Mouse (Mus musculus) midbrain, embryonic 13.5 days (tissue): ENCODE measurements around the gene Wnt5b. TPM values are rescaled to one million over a fixed set of nuclear protein-coding genes. Genes with fewer than 3 reads are reported as not detected.
A peak's percentile ranks its signal among the peaks of the same experiment; 100 is the strongest.

ENCODE experiments used
- ATAC-seq: fragments of 200-750 bp; cut with Nextera tagmentation; 2 replicates; pipeline ENCODE4 v1.8.0; 2017; ENCODE audit warnings: mild to moderate bottlenecking, moderate TSS enrichment, moderate library complexity
- H3K27ac ChIP-seq: fragments of 300-500 bp; sonication (generic); 2 replicates; pipeline ENCODE4 v1.5.1; 2015; ENCODE audit warnings: inconsistent platforms, mild to moderate bottlenecking, moderate library complexity
- H3K27me3 ChIP-seq: fragments of 300-500 bp; sonication (generic); 2 replicates; pipeline ENCODE4 v1.6.1; 2015; ENCODE audit warnings: mild to moderate bottlenecking, inconsistent platforms
- H3K36me3 ChIP-seq: fragments of 300-500 bp; sonication (generic); 2 replicates; pipeline ENCODE4 v1.6.1; 2015; ENCODE audit warnings: mild to moderate bottlenecking, inconsistent platforms
- H3K4me1 ChIP-seq: fragments of 300-500 bp; sonication (generic); replicated peaks from 2 replicates; pipeline ENCODE4 v1.6.1; 2015; ENCODE audit warnings: inconsistent platforms
- H3K4me2 ChIP-seq: fragments of 300-500 bp; sonication (generic); replicated peaks from 2 replicates; pipeline ENCODE4 v1.6.1; 2015; ENCODE audit warnings: moderate library complexity, mild to moderate bottlenecking, inconsistent platforms
- H3K4me3 ChIP-seq: fragments of 300-500 bp; sonication (generic); replicated peaks from 2 replicates; pipeline ENCODE4 v1.5.1; 2015; ENCODE audit warnings: mild to moderate bottlenecking, inconsistent platforms
- H3K9ac ChIP-seq: fragments of 300-500 bp; sonication (generic); replicated peaks from 2 replicates; pipeline ENCODE4 v1.6.1; 2015; ENCODE audit warnings: mild to moderate bottlenecking, inconsistent platforms
- H3K9me3 ChIP-seq: fragments of 300-500 bp; sonication (generic); 2 replicates; pipeline ENCODE4 v1.6.1; 2016; ENCODE audit warnings: mild to moderate bottlenecking, inconsistent platforms
- WGBS: fragments of 180-500 bp; shearing (Covaris S2); methylation state at CpG from one replicate; pipeline ENCODE4 v1.1.7; 2015; 5-methylcytosine and 5-hydroxymethylcytosine counted together
- polyA plus RNA-seq: library from polyadenylated mRNA; unstranded; fragments of >200 nt; fragmentation: Nextera tagmentation; extraction: Ambion mirVana; gene quantifications from 2 replicates; pipeline ENCODE4 v1.2.1, GENCODE M21; 2015

Wnt5b gene
- polyA plus RNA-seq, 1 experiment from 2014 or later = 3.6 TPM

- Histone ChIP-seq H3K27ac (no peak overlapping the region), H3K9ac (no peak overlapping the region), H3K4me1 (peaks cover 17% of the 10 kb centered on the region), H3K36me3 (no peaks in the 10 kb centered on the region), H3K4me3 (no peak overlapping the region), H3K9me3 (no peaks in the 10 kb centered on the region), H3K4me2 (no peak overlapping the region), H3K27me3 (no peaks in the 10 kb centered on the region; the same call in 1 of the 2 replicates)
- no peak for ATAC-seq
- 17% methylated on average over 9 of the region's 9 CpGs for WGBS
Observed at GRCm38 (mm10) chr6:119520731-119521130, 23.4 kb downstream of the Wnt5b start.

- H3K27ac ChIP-seq = no peak overlapping the region
- H3K27me3 ChIP-seq = no peaks in the 10 kb centered on the region
- 72% methylated on average over 7 of the region's 7 CpGs for WGBS
- ATAC-seq = no peak
- no peak overlapping the region for H3K9ac ChIP-seq
- H3K4me1 ChIP-seq = no peaks in the 10 kb centered on the region
- H3K4me3 ChIP-seq = no peak overlapping the region
- no peaks in the 10 kb centered on the region for H3K36me3 ChIP-seq
- H3K9me3 ChIP-seq = no peaks in the 10 kb centered on the region
- no peak overlapping the region for H3K4me2 ChIP-seq
Observed at GRCm38 (mm10) chr6:119514085-119514484, 30.1 kb downstream of the Wnt5b start.

- ATAC-seq = no peak
- Histone ChIP-seq H3K36me3 (no peaks in the 10 kb centered on the region), H3K4me1 (no peaks in the 10 kb centered on the region), H3K9me3 (no peaks in the 10 kb centered on the region), H3K27me3 (no peaks in the 10 kb centered on the region), H3K4me2 (no peak overlapping the region), H3K27ac (no peak overlapping the region), H3K4me3 (no peak overlapping the region), H3K9ac (no peak overlapping the region)
- WGBS = 82% methylated on average over 5 of the region's 5 CpGs
Observed at GRCm38 (mm10) chr6:119513452-119513851, 30.7 kb downstream of the Wnt5b start.

- no peak overlapping the region for H3K4me3 ChIP-seq
- H3K4me2 ChIP-seq = no peak overlapping the region
- H3K36me3 ChIP-seq = no peaks in the 10 kb centered on the region
- no peak for ATAC-seq
- no peaks in the 10 kb centered on the region for H3K4me1 ChIP-seq
- no peaks in the 10 kb centered on the region for H3K9me3 ChIP-seq
- no peaks in the 10 kb centered on the region for H3K27me3 ChIP-seq
- H3K27ac ChIP-seq = no peak overlapping the region
- WGBS = 91% methylated on average over 11 of the region's 11 CpGs
- no peak overlapping the region for H3K9ac ChIP-seq
Observed at GRCm38 (mm10) chr6:119512701-119513100, 31.4 kb downstream of the Wnt5b start.

GRCm38 (mm10) chr6:119509437-119510037 lies 34.6 kb downstream of the Wnt5b start:
- 93% methylated on average over 13 of the region's 13 CpGs for WGBS
- Histone ChIP-seq H3K27ac (no peak overlapping the region), H3K36me3 (no peaks in the 10 kb centered on the region), H3K4me3 (no peak overlapping the region), H3K4me1 (no peaks in the 10 kb centered on the region), H3K9ac (no peak overlapping the region), H3K27me3 (no peaks in the 10 kb centered on the region), H3K4me2 (no peak overlapping the region), H3K9me3 (no peaks in the 10 kb centered on the region)
- no peak for ATAC-seq

- 83% methylated on average over 10 of the region's 10 CpGs for WGBS
Observed at GRCm38 (mm10) chr6:119508634-119509375, 35.3 kb downstream of the Wnt5b start.

GRCm38 (mm10) chr6:119508221-119508620 lies 35.9 kb downstream of the Wnt5b start:
- H3K27me3 ChIP-seq = no peaks in the 10 kb centered on the region
- H3K9ac ChIP-seq = no peak overlapping the region
- H3K4me2 ChIP-seq = no peak overlapping the region
- 93% methylated on average over 6 of the region's 6 CpGs for WGBS
- H3K9me3 ChIP-seq = no peaks in the 10 kb centered on the region
- no peak overlapping the region for H3K4me3 ChIP-seq
- H3K4me1 ChIP-seq = no peaks in the 10 kb centered on the region
- no peak overlapping the region for H3K27ac ChIP-seq
- H3K36me3 ChIP-seq = no peaks in the 10 kb centered on the region
- ATAC-seq = no peak

More at GRCm38 (mm10) chr6:119508634-119509375, 35.3 kb downstream of the Wnt5b start:
- Histone ChIP-seq H3K4me3 (no peak overlapping the region), H3K36me3 (no peaks in the 10 kb centered on the region), H3K27ac (no peak overlapping the region), H3K9ac (no peak overlapping the region), H3K4me1 (no peaks in the 10 kb centered on the region), H3K27me3 (no peaks in the 10 kb centered on the region), H3K4me2 (no peak overlapping the region), H3K9me3 (no peaks in the 10 kb centered on the region)
- no peak for ATAC-seq

GRCm38 (mm10) chr6:119505525-119506225 lies 38.5 kb downstream of the Wnt5b start:
- H3K9ac ChIP-seq = no peak overlapping the region
- ATAC-seq = no peak
- 0 out of 2 replicates have a peak, but pooled peaks cover 2% of the 10 kb centered on the region for H3K4me1 ChIP-seq

GRCm38 (mm10) chr6:119504756-119505155 lies 39.4 kb downstream of the Wnt5b start:
- H3K27me3 ChIP-seq = no peaks in the 10 kb centered on the region
- ATAC-seq = no peak
- H3K36me3 ChIP-seq = no peaks in the 10 kb centered on the region
- 92% methylated on average over 8 of the region's 8 CpGs for WGBS
- no peak overlapping the region for H3K4me3 ChIP-seq
- H3K4me2 ChIP-seq = no peak overlapping the region
- H3K9me3 ChIP-seq = no peaks in the 10 kb centered on the region
- peaks cover 2% of the 10 kb centered on the region; the same call in 1 of the 2 replicates for H3K4me1 ChIP-seq
- H3K27ac ChIP-seq = no peak overlapping the region
- H3K9ac ChIP-seq = no peak overlapping the region

More at GRCm38 (mm10) chr6:119505525-119506225, 38.5 kb downstream of the Wnt5b start:
- WGBS = 55% methylated on average over 9 of the region's 9 CpGs
- no peak overlapping the region for H3K4me2 ChIP-seq
- H3K36me3 ChIP-seq = no peaks in the 10 kb centered on the region
- H3K4me3 ChIP-seq = no peak overlapping the region
- H3K27me3 ChIP-seq = no peaks in the 10 kb centered on the region
- H3K27ac ChIP-seq = no peak overlapping the region
- no peaks in the 10 kb centered on the region for H3K9me3 ChIP-seq

- 57% methylated on average over 9 of the region's 9 CpGs for WGBS
- no peaks in the 10 kb centered on the region for H3K27me3 ChIP-seq
- H3K9ac ChIP-seq = no peak overlapping the region
- H3K4me3 ChIP-seq = no peak overlapping the region
- no peak overlapping the region for H3K27ac ChIP-seq
- H3K9me3 ChIP-seq = no peaks in the 10 kb centered on the region
- H3K4me2 ChIP-seq = no peak overlapping the region
- H3K4me1 ChIP-seq = peaks cover 17% of the 10 kb centered on the region
- H3K36me3 ChIP-seq = no peaks in the 10 kb centered on the region
- ATAC-seq = no peak
Observed at GRCm38 (mm10) chr6:119502031-119502430, 42.1 kb downstream of the Wnt5b start.

- H3K9ac ChIP-seq = no peak overlapping the region
- no peaks in the 10 kb centered on the region for H3K27me3 ChIP-seq
- peaks cover 17% of the 10 kb centered on the region for H3K4me1 ChIP-seq
- no peak overlapping the region for H3K27ac ChIP-seq
- 63% methylated on average over 5 of the region's 5 CpGs for WGBS
- H3K36me3 ChIP-seq = no peaks in the 10 kb centered on the region
- H3K4me2 ChIP-seq = no peak overlapping the region
- H3K9me3 ChIP-seq = no peaks in the 10 kb centered on the region
- H3K4me3 ChIP-seq = no peak overlapping the region
- ATAC-seq = no peak
Observed at GRCm38 (mm10) chr6:119500086-119500485, 44.1 kb downstream of the Wnt5b start.

GRCm38 (mm10) chr6:119499271-119499670 lies 44.9 kb downstream of the Wnt5b start:
- H3K4me2 ChIP-seq = no peak overlapping the region
- no peak overlapping the region for H3K4me3 ChIP-seq
- 14% methylated on average over 5 of the region's 5 CpGs for WGBS
- H3K9ac ChIP-seq = no peak overlapping the region
- H3K27me3 ChIP-seq = no peaks in the 10 kb centered on the region
- H3K36me3 ChIP-seq = no peaks in the 10 kb centered on the region
- peaks cover 17% of the 10 kb centered on the region for H3K4me1 ChIP-seq
- peak; percentile 55; the same call in 1 of the 2 replicates for ATAC-seq
- H3K9me3 ChIP-seq = no peaks in the 10 kb centered on the region
- H3K27ac ChIP-seq = no peak overlapping the region
